Mouse (Mus musculus): ENCODE measurements around the gene Ppm1l.

GRCm38 (mm10) chr3:69360263-69360895 lies 43.7 kb downstream of the Ppm1l start:
- no peak for TF ChIP-seq CTCF (IDR thresholded peaks at IDR 0.05; ENCODE audit: extremely low read depth, insufficient read depth, insufficient read length, insufficient replicate concordance)
- TF ChIP-seq POLR2A (IDR thresholded peaks at IDR 0.05; ENCODE audit: low read depth, low read length), result no peak

All from spleen, adult 2 months (tissue).